Mouse (Mus musculus) heart, postnatal 14 days (tissue): Measurements from ENCODE around the gene Ipo4. TPM values are rescaled to one million over a fixed set of nuclear protein-coding genes. Genes with fewer than 3 reads are reported as not detected.
A peak's percentile ranks its signal among the peaks of the same experiment; 100 is the strongest.

Experiments
- DNase-seq, 2 experiments: peaks; one replicate each; pipeline ENCODE4 v3.0.0; 2021 to 2022
- intact Hi-C: fragments of 180-260 bp; cut with DNase I; formaldehyde crosslinking; loops from one replicate; pipeline ENCODE4 v1.15.1; 2025
- long read RNA-seq, 2 experiments: library from polyadenylated mRNA; stranded (forward); transcript quantifications; one replicate each; pipeline ENCODE4 v2.0.0; 2021
- total RNA-seq, 2 experiments: library from RNA; stranded (reverse); gene quantifications; 2 replicates each; pipeline ENCODE4 v1.2.3; 2021

The Ipo4 gene
- total RNA-seq, result 10 to 100 TPM; 41.4 to 49.9 TPM
- long read RNA-seq, experiment 1, transcript Ipo4-201 (30 exons, 3,846 nt), result major isoform, 32 of 58 reads
- long read RNA-seq, experiment 1, partial matches to known transcripts, result 21 of 58 reads
- long read RNA-seq, experiment 1, other reads (novel, unspliced or antisense), result 5 of 58 reads
- long read RNA-seq, experiment 2, transcript Ipo4-201 (30 exons, 3,846 nt), result major isoform, 27 of 47 reads
- long read RNA-seq, experiment 2, partial matches to known transcripts, result 13 of 47 reads
- long read RNA-seq, experiment 2, other reads (novel, unspliced or antisense), result 7 of 47 reads

- peak; percentile 85 to 91 for DNase-seq
- intact Hi-C loops, result no loop called here
Measured at GRCm38 (mm10) chr14:55635523-55636007, at the start of gene Ipo4. Gene Ipo4, minus strand, starts transcription at chr14:55635957.

GRCm38 (mm10) chr14:55682118-55682493, 46.3 kb upstream of the Ipo4 start:
- DNase-seq, result no peak

GRCm38 (mm10) chr14:55681160-55682117, 45.7 kb upstream of the Ipo4 start, which contains the start of gene Tinf2:
Gene Tinf2, minus strand, starts transcription at chr14:55681820.
- peak; percentile 92 to 94 for DNase-seq
- intact Hi-C loops, result loop anchor here (1.0 to 2.0 kb wide), 2 partner anchors 39 to 62 kb away; no protein-coding TSS in a partner anchor

More at GRCm38 (mm10) chr14:55682118-55682493, 46.3 kb upstream of the Ipo4 start:
- intact Hi-C loops, result loop anchor here (1.0 to 2.0 kb wide), 2 partner anchors 39 to 61 kb away; no protein-coding TSS in a partner anchor

GRCm38 (mm10) chr14:55677615-55678014, 41.9 kb upstream of the Ipo4 start:
- intact Hi-C loops, result no loop called here
- no peak for DNase-seq

DNA sequence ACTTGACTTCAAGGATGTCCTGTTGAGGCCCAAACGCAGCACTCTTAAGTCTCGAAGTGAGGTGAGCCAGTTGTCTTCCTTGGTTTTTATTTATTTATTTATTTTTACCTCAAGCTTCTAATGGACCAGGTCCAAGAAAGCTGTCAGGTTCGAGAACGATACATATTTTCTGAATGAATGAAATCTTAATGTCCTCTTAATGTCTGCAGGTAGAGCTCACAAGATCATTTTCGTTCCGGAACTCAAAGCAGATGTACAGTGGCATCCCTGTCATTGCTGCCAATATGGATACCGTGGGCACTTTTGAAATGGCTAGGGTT, 36.9 kb upstream of the Ipo4 start:
- intact Hi-C loops, result loop anchor here (5.0 kb wide), 1 partner anchor 40 kb away; no protein-coding TSS in a partner anchor
- no peak for DNase-seq

GRCm38 (mm10) chr14:55671833-55672740, 36.3 kb upstream of the Ipo4 start, which contains the start of the genes Gmpr2 and Nedd8:
Gene Gmpr2, plus strand, starts transcription at chr14:55671941.
Gene Nedd8, minus strand, starts transcription at chr14:55672124.
- intact Hi-C loops, result loop anchor here (5.0 kb wide), 1 partner anchor 40 kb away; no protein-coding TSS in a partner anchor
- DNase-seq, result peak; percentile 82 to 83

GRCm38 (mm10) chr14:55671486-55671832, 35.7 kb upstream of the Ipo4 start:
- intact Hi-C loops, result loop anchor here (5.0 kb wide), 1 partner anchor 39 kb away; no protein-coding TSS in a partner anchor

GRCm38 (mm10) chr14:55660636-55661035, 24.9 kb upstream of the Ipo4 start:
- DNase-seq, result no peak
- intact Hi-C loops, result no loop called here

More at GRCm38 (mm10) chr14:55671486-55671832, 35.7 kb upstream of the Ipo4 start:
- DNase-seq, result no peak

DNA sequence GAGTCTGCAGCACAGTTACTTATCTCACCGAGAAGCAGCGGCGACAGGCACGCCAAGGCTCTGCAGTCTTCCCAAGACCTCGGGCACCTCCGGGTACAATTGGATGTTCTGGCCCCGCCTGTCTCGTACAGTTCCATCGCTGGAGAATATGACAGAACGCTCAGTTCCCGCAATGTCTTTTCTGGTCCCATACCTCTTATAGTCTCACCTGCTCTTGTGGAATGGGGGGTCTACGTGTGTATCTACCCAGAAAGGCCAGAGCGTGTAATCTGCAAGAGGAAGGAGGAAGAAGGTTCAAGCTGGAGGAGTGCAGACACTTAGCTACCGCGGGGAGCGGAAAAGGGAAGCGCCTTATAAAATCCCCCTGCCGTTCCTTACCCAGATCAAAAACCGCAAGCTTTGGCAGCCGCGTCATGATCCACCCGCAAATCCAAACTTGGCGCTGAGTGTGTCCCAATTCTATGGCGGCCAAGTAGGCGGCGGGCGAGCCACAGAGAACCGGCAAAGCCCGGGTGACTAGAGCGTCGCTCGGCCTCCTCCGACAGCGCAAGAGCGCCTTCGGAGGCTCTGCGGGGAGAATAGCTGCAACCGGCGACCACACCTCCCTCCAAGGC, 24.3 kb upstream of the Ipo4 start, which contains the start of gene Mdp1:
Gene Mdp1 (minus strand): TSS at position 549 of the 614 bp plus-strand sequence.
- intact Hi-C loops, result loop anchor here (2.0 kb wide), 1 partner anchor 15 kb away; no protein-coding TSS in a partner anchor
- peak; percentile 80 to 83 for DNase-seq

GRCm38 (mm10) chr14:55658011-55658410, 22.3 kb upstream of the Ipo4 start:
- intact Hi-C loops, result loop anchor here (2.0 kb wide), 1 partner anchor 13 kb away; no protein-coding TSS in a partner anchor
- no peak for DNase-seq

- DNase-seq, result no peak
- intact Hi-C loops, result no loop called here
Measured at GRCm38 (mm10) chr14:55656935-55657334, 21.2 kb upstream of the Ipo4 start.

GRCm38 (mm10) chr14:55651528-55651927, 15.8 kb upstream of the Ipo4 start:
- no peak for DNase-seq

DNA sequence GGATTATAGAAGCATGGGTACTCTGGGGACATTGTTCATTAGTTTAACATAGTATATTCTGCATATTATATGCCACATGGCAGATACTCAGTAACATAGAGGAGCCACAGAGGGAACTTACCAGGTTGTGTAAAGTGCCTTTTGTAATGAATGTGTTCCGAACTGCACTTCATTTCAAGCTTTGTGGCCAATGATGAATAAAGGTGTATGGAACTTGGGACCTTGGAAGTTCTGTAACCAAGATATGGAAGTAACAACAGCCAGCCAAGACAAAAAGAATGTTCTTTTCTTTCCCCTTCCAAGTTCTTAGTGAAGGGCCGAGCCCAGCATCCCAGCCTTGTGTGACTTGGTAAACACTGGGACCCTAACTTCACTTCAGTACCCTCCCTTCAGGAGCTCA, 14.1 kb upstream of the Ipo4 start, which contains the start of gene Tssk4:
Gene Tssk4 (plus strand): TSS at position 301 of the 400 bp plus-strand sequence.
- DNase-seq, result no peak
- intact Hi-C loops, result no loop called here

More at GRCm38 (mm10) chr14:55651528-55651927, 15.8 kb upstream of the Ipo4 start:
- intact Hi-C loops, result no loop called here

GRCm38 (mm10) chr14:55644261-55644888, 8.6 kb upstream of the Ipo4 start:
- intact Hi-C loops, result loop anchor here (2.0 kb wide), 1 partner anchor 14 kb away; no protein-coding TSS in a partner anchor
- peak in 1 of 2 experiments; percentile 16 for DNase-seq

DNA sequence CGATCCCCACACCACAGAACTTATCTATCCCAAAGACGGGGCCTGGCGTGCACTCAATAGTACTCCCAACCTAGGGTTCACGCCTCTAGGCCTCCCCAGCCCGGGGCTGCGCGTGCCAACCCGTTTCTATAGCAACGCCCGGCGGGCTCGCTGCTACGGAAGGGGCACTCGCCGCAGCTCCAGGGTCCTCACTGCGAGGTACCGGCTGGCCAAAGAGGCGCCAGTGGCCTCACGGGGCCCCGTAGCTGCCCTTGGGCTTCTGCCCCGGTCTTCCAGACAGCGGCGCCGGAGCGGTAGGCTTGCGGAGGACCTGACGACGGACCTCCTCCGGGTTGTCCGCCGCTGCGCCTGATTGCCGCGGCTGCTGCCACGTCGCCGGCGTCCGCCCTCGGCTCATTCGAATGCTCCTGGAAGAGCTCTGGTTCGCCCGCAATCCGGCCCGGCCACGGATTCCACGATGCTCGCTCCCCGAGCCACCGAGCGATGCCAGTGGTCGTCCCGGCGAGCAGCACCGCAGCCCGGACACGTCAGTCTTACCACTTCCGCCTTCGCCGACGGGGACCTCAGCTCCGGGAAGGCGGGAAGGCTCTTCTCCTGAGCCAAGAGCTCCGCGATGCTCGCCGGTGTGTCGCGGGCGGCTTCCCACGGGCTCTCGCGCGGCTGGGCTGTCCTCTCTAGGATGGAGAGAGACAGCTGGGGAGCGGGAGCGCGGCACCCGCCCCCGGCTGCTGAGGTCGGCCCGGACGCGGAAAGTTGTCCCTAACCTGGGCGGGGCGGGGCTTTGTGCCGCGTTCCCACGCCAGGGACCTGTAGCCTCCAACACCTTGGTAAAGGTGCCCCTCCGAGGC, 7.5 kb upstream of the Ipo4 start, which contains the start of gene Tm9sf1:
Gene Tm9sf1 (minus strand): TSS at position 747 of the 848 bp plus-strand sequence.
- intact Hi-C loops, result no loop called here
- peak; percentile 89 for DNase-seq

- intact Hi-C loops, result no loop called here
Measured at GRCm38 (mm10) chr14:55642679-55643059, 6.9 kb upstream of the Ipo4 start.

DNA sequence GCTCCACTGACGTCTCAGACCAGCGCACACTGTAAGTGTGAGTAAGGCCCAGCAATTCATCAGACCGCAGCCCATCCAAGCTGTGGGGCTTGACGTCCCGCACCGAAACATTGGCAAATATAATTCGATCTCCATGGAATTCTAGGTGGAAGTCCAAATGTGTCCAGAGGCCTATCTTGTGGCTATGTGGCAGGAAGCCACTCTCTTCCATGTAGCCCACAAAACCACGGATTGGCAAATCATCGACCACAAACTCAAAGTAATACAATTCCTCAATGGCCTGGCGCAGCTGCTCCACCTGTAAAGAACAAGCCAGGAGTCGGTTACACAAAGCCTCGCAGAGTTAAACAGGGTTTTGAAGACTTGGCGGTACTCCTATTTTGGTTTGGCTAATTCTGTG, 5.5 kb upstream of the Ipo4 start:
- DNase-seq, result no peak
- intact Hi-C loops, result no loop called here

More at GRCm38 (mm10) chr14:55642679-55643059, 6.9 kb upstream of the Ipo4 start:
- no peak for DNase-seq
